Mouse (Mus musculus) liver, adult 2 months (tissue): ENCODE measurements around the gene Hdgf. TPM values are rescaled to one million over a fixed set of nuclear protein-coding genes. Genes with fewer than 3 reads are reported as not detected.

ENCODE experiments used
- DNase-seq: peaks from one replicate; pipeline ENCODE4 v3.0.0-alpha.2; 2011; ENCODE audit warnings: low read depth, low spot score; ENCODE audit errors: extremely low read depth
- H3K27ac ChIP-seq: fragments of 200-500 bp; replicated peaks from 2 replicates; pipeline ENCODE4 v1.5.1; 2012; ENCODE audit warnings: low read depth, mild to moderate bottlenecking, control low read depth, inconsistent platforms, low read length; ENCODE audit not compliant: insufficient read depth
- H3K27me3 ChIP-seq: fragments of 200-500 bp; 2 replicates; pipeline ENCODE4 v1.6.1; 2012; ENCODE audit warnings: mild to moderate bottlenecking, moderate library complexity, low read length, inconsistent platforms; ENCODE audit not compliant: control insufficient read depth, insufficient read depth
- H3K36me3 ChIP-seq: fragments of 200-500 bp; 2 replicates; pipeline ENCODE4 v1.6.1; 2012; ENCODE audit warnings: low read length, inconsistent platforms; ENCODE audit not compliant: control insufficient read depth, insufficient read depth
- H3K4me1 ChIP-seq: fragments of 200-500 bp; 2 replicates; pipeline ENCODE4 v1.6.1; 2011; ENCODE audit warnings: low read length; ENCODE audit not compliant: control insufficient read depth, insufficient read depth
- H3K4me3 ChIP-seq: fragments of 200-500 bp; 2 replicates; pipeline ENCODE4 v1.5.1; 2011; ENCODE audit warnings: low read depth, mild to moderate bottlenecking, control low read depth, low read length, moderate library complexity; ENCODE audit not compliant: insufficient read depth
- H3K79me2 ChIP-seq: fragments of 200-500 bp; 2 replicates; pipeline ENCODE4 v1.6.1; 2012; ENCODE audit warnings: inconsistent platforms, mild to moderate bottlenecking, low read length, moderate library complexity; ENCODE audit not compliant: control insufficient read depth, insufficient read depth
- H3K9ac ChIP-seq: fragments of 200-500 bp; 2 replicates; pipeline ENCODE4 v1.6.1; 2012; ENCODE audit warnings: low read depth, mild to moderate bottlenecking, control low read depth, inconsistent platforms, low read length
- CTCF ChIP-seq: fragments of 200-500 bp; IDR thresholded peaks from 2 replicates; pipeline ENCODE4 v1.5.1; 2011; ENCODE audit warnings: low read depth, low read length, control low read depth
- POLR2A ChIP-seq: fragments of 200-500 bp; IDR thresholded peaks from 2 replicates; pipeline ENCODE4 v1.6.1; 2011; ENCODE audit warnings: low read length, control low read depth; ENCODE audit not compliant: insufficient read depth; ENCODE audit errors: extremely low read depth
- WGBS: fragments of 180-500 bp; shearing (Covaris S2); methylation state at CpG from one replicate; pipeline ENCODE4 v1.1.7; 2018; 5-methylcytosine and 5-hydroxymethylcytosine counted together
- polyA plus RNA-seq: library from polyadenylated mRNA; depleted of rRNA; stranded (reverse); fragments of >200 nt; gene quantifications from 2 replicates; pipeline ENCODE4 v1.2.3, GENCODE M21; 2012
- total RNA-seq: library from RNA; depleted of rRNA; stranded (reverse); fragments of >200 nt; gene quantifications from 2 replicates; pipeline ENCODE4 v1.2.3, GENCODE M21; 2014

Hdgf gene
- total and polyA plus RNA-seq, 2 experiments, result 58.8 to 74.7 TPM

DNA sequence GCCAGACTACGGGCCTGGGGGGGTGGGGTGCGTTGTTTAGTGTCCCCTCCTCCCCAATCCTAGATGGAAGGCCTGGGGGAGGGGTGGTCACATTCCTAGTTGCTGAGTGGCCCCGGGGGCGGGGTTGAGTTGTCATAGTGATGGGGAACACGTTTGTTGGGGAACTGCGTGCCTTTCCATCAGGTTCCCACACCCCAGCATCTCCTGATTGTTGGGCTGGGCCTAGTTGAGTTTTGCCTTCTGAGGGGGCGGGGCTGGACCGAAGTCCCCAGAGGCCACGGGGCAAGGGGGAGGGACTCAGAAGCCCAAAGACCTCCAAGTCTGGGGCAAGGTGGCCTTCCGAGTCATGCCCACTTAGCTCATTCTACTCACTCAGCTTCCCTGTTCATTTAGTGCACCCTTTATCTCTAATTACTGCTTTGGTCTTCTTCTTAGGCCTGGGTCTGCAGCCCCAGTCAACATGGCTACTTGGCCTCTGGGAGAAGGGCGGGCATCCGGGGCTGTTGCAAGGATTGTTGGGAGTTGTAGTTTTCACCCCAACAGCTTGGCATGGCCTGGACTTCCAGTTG, 4.5 kb downstream of the Hdgf start:
- peak overlapping the region; percentile 72 for H3K9ac ChIP-seq
- 3% methylated on average over 12 of the region's 12 CpGs for WGBS
- peak overlapping the region; percentile 58 for H3K4me3 ChIP-seq
- TF ChIP-seq POLR2A, result no peak
- H3K27ac ChIP-seq, result peak overlapping the region; percentile 87
- no peaks in the 10 kb centered on the region for H3K27me3 ChIP-seq
- peaks cover 8% of the 10 kb centered on the region for H3K36me3 ChIP-seq
- DNase-seq, result peak; percentile 96
- peaks cover 41% of the 10 kb centered on the region for H3K79me2 ChIP-seq
- H3K4me1 ChIP-seq, result peaks cover 26% of the 10 kb centered on the region

DNA sequence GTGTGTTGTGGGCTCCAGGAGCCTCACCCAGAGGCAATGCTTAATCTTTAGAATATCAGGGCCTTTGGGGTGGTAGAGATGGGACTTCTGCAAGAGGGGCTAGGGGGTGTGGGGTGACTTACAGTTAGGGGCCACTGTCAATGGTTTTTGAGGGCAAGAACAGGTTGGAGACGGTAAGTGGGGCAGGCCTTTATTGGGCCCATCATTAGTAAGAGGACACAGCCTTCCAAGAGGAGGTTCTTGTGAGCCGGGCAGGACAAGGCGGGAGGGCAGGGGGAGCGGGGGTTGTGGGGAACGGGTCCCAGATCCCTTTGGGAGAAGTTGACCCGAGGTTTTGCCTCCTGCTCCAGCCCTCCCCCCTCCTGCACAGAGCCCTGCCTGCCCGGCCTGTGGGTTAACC, 7.4 kb downstream of the Hdgf start:
- H3K79me2 ChIP-seq, result peaks cover 21% of the 10 kb centered on the region; the same call in 1 of the 2 replicates
- H3K4me3 ChIP-seq, result no peak overlapping the region
- 84% methylated on average over 7 of the region's 7 CpGs for WGBS
- peaks cover 20% of the 10 kb centered on the region for H3K4me1 ChIP-seq
- DNase-seq, result no peak
- H3K36me3 ChIP-seq, result peaks cover 14% of the 10 kb centered on the region
- H3K27ac ChIP-seq, result no peak overlapping the region
- no peaks in the 10 kb centered on the region for H3K27me3 ChIP-seq
- no peak for TF ChIP-seq CTCF
- no peak for TF ChIP-seq POLR2A
- H3K9ac ChIP-seq, result no peak overlapping the region

DNA sequence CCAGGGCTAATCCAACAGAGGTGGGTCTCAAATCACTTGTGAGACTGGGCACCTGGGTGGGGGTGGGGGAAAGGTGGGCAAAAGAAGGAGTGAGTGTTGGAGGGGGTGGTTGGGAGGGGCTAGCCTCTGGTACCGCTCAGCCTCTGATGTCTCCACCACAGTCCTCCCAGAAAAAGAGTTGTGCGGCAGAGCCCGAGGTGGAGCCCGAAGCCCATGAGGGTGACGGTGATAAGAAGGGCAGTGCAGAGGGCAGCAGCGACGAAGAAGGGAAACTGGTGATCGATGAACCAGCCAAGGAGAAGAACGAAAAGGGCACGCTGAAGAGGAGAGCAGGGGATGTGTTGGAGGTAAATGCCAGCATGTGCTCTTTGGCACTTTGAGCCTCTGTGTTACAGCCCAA, 7.8 kb downstream of the Hdgf start:
- H3K27me3 ChIP-seq, result no peaks in the 10 kb centered on the region
- H3K36me3 ChIP-seq, result peaks cover 14% of the 10 kb centered on the region
- no peak for DNase-seq
- 94% methylated on average over 10 of the region's 10 CpGs for WGBS
- peaks cover 18% of the 10 kb centered on the region for H3K4me1 ChIP-seq
- TF ChIP-seq POLR2A (no peak), CTCF (no peak)
- no peak overlapping the region for H3K9ac ChIP-seq
- H3K79me2 ChIP-seq, result peaks cover 17% of the 10 kb centered on the region; the same call in 1 of the 2 replicates
- H3K4me3 ChIP-seq, result no peak overlapping the region
- no peak overlapping the region for H3K27ac ChIP-seq

DNA sequence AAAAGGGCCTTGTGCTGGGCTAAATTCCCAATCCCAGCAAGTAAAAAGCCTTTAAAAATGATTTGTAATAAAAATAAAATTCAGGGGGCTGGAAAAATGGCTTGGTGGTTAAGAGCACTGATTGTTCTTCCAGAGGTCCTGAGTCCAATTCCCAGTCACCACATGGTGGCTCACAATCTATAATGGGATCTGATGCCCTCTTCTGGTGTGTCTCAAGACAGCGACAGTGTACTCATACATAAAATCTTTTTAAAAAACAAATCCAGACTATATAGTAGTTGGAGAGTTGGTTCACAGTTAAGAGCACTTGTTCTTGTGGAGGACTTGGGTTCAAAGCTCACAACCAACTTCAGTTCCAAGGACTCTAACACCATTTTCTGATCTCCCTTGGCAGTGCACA, 10.9 kb downstream of the Hdgf start:
- peaks cover 4% of the 10 kb centered on the region; the same call in 1 of the 2 replicates for H3K4me1 ChIP-seq
- TF ChIP-seq POLR2A (no peak), CTCF (no peak)
- 98% methylated on average over 1 of the region's 1 CpGs for WGBS

DNA sequence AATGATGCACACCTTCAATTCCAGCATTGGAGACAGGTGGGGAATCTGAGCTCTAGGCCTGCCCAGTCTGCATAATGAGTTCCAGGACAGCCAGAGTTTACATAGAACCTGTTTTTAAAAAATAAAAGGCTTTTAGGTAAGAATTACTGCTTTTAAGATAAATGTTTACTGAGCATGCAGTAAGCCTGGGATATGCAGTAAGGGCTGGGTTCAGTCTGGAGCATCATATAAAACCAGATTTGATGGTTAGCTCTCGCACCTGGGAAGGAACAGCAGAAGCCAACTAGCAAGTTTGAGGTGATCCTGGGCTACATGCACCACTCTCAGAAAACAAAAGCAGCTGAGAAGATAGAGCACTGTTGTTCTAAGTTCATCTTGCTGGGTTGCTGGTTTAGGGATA, 12.4 kb downstream of the Hdgf start:
- Histone ChIP-seq H3K27me3 (no peaks in the 10 kb centered on the region), H3K36me3 (peaks cover 24% of the 10 kb centered on the region), H3K79me2 (no peaks in the 10 kb centered on the region), H3K4me1 (peaks cover 4% of the 10 kb centered on the region; the same call in 1 of the 2 replicates), H3K9ac (no peak overlapping the region), H3K4me3 (no peak overlapping the region), H3K27ac (no peak overlapping the region)
- TF ChIP-seq POLR2A (no peak), CTCF (no peak)
- WGBS, result 100% methylated on average over 1 of the region's 1 CpGs
- DNase-seq, result no peak

More for the DNA sequence above, 10.9 kb downstream of the Hdgf start:
- Histone ChIP-seq H3K36me3 (peaks cover 17% of the 10 kb centered on the region), H3K79me2 (peaks cover 4% of the 10 kb centered on the region; the same call in 1 of the 2 replicates), H3K9ac (no peak overlapping the region), H3K27ac (no peak overlapping the region), H3K27me3 (no peaks in the 10 kb centered on the region), H3K4me3 (no peak overlapping the region)
- no peak for DNase-seq

DNA sequence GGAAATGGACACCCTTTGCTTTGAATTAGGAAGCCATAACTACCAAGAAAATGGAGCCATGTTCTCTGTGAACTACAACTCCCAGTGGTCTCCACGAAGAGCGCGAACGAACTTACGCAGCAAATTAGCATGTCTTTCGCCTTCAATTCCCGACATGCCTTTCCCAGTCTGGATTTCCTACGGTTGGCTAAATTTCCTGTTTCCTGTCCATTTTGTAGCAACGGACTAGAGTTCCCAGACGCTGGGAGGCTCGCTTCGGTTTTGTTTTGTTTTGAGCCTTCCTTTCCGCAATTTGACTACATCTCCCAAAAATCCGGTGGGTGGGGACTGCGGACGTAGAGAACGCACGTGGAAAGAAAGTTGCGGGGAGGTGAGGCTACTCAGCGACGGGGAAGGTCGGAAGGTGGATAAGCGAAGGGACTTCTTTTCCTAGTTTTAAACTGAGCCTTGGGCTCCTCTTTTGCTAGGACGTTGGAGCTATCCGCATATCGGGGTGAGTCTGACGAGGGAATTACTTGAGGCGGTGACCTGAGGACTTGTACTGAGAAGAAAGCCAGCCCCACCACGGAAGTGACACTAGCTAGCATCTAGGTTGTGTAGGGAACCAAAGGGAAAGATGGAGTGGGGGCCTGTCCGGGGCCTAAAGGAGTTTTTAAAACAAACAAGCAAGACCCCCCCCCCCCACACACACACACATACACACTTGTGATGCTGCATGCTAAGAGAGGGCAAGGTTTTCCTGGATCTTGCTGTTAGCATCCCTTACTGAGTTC, 13.4 kb downstream of the Hdgf start, which contains the start of gene Mrpl24:
Mrpl24 (plus strand) TSS at position 171 of the 773 bp plus-strand sequence.
- H3K9ac ChIP-seq, result peak within 1 kb of the TSS; percentile 76
- H3K4me3 ChIP-seq, result peak within 1 kb of the TSS; percentile 71
- under 1% methylated on average over 30 of the region's 30 CpGs for WGBS
- TF ChIP-seq POLR2A (0 out of 2 replicates have a peak, but pooled peaks have one; percentile 17), CTCF (no peak)
- peaks cover 4% of the 10 kb centered on the region; the same call in 1 of the 2 replicates for H3K4me1 ChIP-seq
- H3K27me3 ChIP-seq, result no peaks in the 10 kb centered on the region
- H3K79me2 ChIP-seq, result no peaks in the 10 kb centered on the region
- H3K36me3 ChIP-seq, result peaks cover 31% of the 10 kb centered on the region
- peak; percentile 100 for DNase-seq
- H3K27ac ChIP-seq, result peak within 1 kb of the TSS; percentile 71
